Mouse (Mus musculus) cerebellum, adult 9-11 months (tissue): ENCODE results near the gene Sema6c.
"Not testable (repeated sequence)": the region's sequence is repeated elsewhere in the genome, so short reads cannot be mapped to it uniquely, and the experiment has no call there.

Experiments
- DNase-seq: peaks from one replicate; pipeline ENCODE4 v3.0.0; 2022

Gene Sema6c

DNA sequence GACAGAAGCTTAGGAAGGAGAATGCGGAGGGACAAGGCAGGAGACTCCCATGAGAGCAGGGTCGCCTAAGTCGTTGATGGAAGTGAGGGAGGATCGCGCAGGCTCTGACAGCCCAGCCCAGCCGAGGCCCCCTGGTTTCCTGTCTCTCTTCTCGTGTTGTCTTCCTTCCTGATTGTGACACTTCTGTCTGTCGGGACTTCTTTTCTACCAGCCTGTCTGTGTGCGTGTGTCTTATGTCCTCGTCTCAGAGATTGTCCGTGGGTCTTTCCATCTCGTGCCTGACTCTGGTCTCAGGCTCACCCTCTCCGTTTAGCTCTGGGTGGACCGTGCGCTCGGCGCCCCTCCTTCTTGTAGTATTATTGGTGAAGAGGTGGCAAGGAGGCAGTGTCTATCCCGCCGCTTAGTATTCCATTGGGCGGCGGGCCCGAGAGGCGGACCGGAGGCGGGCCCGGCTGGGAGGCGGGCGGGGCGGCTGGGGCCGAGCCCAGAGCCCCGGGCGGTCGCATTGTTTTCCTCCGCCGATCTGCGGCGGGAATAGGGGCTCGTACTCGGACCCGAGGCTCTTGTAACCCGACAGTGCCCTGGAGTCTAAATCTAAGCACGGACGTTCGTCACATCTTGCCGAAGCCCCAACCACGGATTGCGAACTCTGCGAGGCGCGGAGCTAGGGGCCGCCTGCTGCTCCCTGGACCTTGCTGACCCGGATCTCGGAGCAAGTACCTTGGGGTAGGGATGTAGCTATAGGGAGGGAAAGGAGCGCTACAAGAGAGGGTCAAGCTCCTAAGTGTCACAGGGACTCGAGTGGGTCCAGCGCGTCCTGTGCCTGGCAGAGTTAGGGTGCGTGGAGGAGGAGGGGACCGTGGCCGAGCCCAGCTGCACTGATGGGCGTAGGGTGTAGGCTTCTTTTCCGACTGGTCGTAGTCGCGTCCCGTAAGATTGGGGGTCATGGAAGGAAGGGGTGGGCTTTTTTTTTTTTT, at the start of gene Sema6c:
Sema6c (plus strand) TSS at position 471 of the 977 bp plus-strand sequence.
- DNase-seq = peak; percentile 94

DNA sequence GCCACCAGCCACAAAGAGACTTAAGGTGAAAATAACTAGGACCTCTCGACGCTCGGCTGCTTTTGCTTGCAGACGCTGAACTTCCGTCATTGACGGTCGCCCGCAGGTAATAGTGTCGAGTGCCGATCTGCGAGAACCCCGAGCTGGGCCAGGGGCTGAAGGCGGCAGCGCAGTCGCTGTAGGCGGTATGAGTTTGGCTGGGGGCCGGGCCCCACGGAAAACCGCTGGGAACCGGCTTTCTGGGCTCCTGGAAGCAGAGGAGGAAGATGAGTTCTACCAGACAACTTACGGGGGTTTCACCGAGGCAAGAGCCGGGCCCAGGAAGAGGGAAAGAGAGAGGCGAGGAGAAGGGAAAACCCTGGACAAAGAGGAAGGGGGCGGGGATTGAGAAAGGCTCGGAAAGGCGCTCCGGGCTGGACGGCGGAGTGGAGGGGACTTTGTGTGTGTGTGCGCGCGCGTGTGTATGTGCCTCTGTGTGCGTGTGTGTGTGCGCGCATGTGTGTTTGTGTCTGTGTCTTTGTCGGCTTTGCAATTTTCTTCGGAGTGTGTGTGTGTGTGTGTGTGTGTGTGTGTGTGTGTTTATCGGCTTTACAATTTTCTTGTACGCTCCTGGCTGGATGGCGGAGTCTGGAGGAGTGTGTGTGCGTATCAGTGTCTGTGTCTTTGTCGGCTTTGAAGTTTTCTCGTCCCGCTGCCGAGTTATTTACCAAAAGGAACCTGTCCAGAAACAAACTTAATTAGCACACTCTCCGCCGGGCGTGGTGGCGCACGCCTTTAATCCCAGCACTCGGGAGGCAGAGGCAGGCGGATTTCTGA, 49.1 kb upstream of the Sema6c start, which contains the start of gene Vps72:
Vps72 (plus strand) TSS at position 112 of the 816 bp plus-strand sequence.
- DNase-seq = peak; percentile 87

DNA sequence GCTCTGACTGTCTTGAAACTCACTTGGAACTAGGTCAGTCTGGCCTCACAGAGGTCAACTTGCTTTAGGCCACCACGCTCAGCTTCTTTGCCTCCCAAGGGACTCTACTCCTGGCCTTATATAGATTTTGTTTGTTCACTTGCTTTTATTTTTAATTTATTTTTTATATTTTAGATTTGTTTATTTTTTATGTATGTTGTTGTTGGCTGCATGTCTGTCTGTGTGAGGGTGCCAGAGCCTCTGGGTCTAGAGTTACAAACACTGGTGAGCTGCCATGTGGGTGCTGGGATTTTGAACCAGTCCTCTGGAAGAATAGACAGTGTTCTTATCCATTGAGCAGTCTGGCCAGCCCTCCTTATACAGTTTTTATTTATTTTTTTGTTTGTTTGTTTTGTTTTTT, 47.5 kb upstream of the Sema6c start:
- no peak for DNase-seq

DNA sequence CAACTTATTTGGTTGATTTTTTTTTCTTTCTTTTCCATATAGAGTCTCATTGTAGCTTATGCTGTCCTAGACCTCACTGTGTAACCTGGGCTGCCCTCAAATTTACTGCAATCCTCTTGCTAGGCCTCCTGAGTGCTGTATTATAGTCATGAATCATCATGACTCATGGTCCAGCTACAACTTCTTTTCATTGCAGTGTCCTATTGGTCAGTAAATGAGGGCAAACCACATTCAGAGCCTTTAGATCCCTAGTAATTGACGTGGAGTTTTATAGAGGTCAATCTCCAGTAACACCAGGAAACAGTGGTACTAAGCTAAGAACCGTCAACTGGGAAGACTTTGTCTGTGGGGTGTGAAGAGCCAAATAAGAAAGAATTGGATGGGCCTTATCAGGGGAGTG, 42.5 kb upstream of the Sema6c start:
- DNase-seq = no peak

DNA sequence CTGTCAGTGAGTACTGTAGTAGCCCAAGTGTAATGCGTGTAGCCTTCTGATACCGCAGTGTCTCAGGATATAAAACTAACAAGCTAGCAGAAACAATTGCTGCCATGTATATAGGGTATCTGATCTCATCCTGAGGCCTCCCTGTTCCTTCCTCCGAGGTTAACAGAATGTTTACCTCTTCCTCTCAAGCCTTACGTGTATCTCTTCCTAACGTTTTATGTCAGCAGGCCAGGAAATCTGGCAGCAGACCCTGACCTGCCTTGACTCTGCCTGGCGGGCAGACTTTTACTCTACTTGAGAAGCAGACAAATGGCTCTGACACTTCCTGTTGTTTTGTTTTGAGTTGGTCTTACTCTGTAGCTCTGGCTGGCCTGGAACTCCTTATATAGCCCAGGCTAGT, 38.7 kb upstream of the Sema6c start:
- no peak for DNase-seq

DNA sequence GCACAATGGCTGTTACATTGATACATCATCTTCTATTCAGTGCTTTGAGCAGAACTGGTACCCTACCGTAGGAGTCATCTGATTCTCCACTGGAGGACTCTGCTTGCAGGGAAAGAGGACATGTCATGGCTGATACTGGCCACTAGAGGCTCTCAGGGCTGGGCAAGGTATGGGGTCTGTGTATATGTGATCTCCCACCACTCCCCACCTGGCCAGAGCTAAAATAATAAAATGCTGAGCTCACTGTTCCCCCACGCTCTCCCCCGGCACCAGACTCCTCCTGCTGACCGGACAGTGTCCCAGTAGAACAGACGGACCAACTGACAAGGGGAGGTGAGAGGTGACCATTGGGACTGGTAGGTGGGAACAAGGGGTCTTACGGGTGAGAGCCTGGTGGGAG, 36.0 kb upstream of the Sema6c start, which contains the start of gene Tmod4:
Tmod4 (plus strand) TSS at position 231 of the 400 bp plus-strand sequence.
- no peak for DNase-seq

DNA sequence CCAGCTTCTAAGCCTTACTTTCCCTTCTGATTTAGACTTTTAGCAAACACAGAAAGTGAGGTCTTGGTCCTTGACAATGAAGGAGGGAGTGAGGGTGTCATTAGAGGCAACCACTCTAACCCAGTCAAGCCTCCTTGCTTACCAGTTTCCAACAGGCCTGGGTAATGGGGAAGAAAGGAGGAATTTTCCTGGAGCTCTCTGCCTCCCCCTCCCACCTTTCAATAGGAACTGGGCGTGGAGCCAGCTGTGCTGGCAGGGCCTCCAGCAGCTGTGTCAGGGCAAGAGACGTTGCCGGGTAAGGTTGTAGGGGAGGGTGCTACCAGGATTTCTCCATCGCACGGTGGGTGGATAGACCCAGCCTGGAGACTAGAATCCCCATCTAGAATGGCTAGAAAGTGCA, 35.3 kb upstream of the Sema6c start:
- DNase-seq = no peak

DNA sequence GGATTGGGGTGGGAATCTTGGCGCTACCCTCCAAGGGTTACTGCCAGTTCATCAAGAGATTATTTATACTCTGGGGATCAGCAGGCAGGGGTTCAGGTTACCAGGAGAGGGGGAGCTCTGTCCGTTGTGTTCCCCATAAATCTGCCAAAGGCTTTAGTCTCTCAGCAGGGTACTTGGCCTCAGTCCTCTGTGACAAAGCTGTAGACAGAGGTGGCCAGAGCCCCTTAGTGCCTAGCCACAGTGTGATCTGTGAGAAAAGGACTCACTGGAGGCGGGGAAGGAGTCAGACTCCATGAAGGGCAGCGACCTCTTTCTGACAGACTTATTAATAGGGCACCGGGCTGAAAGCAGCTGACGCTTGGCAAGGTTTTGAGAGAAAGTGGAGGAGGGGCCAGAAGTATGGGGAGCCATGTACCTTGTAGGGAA, 31.0 kb upstream of the Sema6c start:
- DNase-seq = peak; percentile 82

DNA sequence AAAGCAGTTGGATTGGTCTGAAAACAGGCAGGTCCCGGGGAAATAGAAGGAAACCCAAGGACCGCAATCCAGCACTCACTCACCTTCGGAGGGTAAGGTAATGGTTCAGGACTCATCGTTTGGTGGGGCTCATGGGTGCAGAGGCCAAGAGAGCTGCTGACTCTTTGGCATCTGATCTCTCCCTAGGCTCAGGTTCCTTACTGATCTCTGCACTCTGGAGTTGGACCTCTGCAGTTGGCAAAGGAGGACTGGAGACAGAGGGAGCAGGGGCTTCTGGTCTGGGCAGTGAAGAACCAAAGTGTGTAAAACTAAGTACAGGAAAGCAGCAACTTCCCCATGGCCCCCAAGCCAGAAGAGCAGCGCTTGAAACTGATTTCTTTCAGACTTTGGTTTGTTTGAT, 30.2 kb upstream of the Sema6c start:
- no peak for DNase-seq

DNA sequence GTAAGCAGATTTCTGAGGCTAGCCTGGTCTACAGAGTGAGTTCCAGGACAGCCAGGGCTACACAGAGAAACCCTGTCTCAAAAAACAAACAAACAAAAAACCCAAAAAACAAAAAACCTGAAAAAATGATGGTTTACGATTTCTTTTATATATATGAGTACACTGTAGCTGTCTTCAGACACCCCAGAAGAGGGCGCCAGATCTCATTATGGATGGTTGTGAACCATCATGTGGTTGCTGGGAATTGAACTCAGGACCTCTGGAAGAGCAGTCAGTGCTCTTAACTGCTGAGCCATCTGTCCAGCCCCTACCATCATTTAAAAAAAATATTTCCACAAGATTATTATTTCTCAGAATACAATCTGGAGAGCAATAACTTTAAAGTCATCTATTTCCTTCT, 27.9 kb upstream of the Sema6c start:
- DNase-seq = not testable (repeated sequence)

DNA sequence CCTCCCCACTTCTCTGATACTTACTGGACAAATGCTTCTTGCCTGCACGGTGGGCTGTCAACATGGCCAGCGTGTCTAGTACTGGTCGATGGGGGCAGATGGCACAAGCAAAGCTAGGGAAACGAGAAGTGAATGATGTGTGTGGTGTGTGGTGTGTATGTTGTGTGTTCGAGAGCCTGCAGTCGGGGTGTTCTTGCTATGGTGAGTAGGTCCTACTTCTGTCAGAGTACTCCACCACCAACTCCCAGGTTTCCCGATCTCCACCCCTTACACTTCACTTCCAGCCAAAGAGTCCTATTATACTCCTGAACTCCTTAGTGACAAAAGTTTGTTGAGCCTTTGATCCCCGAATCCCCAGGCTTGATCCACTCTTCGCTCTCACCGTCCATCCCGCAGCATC, 27.1 kb upstream of the Sema6c start:
- no peak for DNase-seq

DNA sequence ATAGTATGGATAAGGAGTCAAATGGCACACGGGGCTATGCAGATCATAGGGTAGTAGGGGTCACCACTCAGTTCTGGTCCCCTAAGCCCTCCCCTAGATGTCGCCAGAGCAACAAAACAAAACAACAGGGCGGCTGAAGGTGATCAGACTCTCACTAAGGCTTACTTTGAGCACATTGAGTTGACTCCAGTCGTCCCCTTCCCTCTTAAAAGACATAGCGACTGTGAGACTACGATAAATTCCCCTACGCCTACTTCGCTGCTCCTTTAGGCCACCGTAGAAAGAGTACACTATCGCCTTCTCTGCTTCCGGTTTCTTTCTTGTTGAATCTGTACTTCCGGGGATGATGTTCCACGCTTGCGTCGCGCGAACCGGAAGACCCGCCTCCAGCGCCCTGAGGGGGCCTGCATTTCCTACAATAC, 26.6 kb upstream of the Sema6c start, which contains the start of the genes Scnm1 and Lysmd1:
Scnm1 (minus strand) TSS at position 332 of the 422 bp plus-strand sequence.
Lysmd1 (plus strand) TSS at position 409 of the 422 bp plus-strand sequence.
- DNase-seq = peak; percentile 96

DNA sequence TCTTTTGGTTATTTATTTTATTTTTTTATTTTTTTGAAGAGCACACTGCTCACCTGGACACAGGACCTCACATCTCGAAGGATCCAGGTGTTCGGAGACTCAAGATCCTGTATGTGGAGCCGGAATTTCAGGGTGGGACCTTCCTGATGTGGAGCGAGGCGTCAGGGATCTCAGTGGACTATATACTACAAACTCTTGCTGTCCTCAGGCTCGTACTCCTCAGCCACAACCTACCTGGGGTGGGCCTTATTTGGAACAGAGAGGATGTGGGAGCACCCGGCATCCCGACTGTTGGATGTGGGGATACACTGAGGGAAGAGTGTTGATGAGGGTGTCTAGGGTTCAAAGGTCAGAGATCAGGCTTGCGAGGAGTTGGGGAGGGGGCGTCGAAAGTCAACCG, 26.1 kb upstream of the Sema6c start:
- DNase-seq = not testable (repeated sequence)

DNA sequence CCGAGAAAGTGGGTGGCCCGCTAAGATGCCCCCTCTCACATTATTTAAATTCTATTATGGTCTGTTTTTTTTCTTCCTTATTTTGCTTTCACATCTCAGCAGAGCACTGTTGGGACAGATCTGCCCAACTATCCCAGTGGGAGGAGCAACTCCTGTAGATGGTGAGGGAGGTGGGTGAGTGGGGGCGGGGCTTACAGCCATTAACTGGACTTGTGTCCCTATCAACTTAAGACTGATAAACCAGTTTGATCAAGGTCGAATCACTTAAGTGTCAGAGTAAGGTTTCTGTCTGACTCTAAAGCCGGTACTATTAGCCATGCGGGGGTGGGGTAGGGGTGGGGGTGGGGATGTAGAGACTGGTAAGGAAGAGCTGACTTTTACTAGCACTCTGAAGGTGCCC, 25.2 kb upstream of the Sema6c start:
- DNase-seq = peak; percentile 74

DNA sequence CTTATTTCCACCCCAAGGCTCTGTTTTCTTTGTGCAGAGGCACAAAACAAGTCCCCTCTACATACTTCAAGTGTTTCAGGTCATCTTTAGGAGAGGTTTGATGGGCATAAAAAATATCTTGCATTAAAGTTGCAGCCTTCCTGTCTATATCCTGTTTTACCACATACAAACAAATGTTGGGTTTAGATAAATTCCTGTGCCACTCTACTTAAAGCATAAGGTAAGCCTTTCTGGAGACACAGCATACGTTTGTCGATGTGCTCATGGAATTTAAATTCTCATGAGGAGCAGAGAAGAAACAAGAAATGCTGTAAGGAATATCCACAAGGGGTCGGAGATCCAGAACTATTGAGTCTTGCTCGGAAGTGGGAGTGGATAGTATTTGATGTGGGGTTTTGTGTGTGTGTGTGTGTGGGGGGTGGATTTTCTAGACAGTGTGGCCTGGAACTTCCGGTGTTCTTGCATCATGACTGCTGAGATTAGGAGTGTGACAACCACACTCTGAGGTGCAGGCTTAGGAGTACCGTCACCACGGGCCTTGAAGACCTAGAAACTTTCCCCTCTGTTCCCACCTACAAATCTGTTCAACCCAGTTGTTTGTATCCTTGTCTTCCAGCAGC, 24.7 kb upstream of the Sema6c start:
- no peak for DNase-seq

DNA sequence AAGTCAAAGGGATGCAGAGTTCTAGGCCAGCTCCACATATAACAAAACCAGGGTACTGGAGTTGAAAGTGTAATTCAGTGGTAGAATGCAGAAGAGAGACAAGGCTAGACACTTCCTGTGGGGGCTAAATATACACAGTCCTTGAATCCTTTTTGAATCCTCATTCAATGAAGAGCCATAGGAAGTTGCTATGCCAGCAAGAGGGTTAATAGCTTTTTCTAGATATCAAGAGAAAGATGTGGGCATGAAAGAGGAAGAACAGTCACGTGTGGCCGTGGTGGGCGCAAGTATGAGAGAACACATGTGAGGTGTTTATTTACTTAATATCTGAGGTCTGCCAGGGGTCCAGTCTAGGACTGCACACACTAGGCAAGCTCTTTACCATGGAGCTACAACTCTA, 23.9 kb upstream of the Sema6c start:
- no peak for DNase-seq

DNA sequence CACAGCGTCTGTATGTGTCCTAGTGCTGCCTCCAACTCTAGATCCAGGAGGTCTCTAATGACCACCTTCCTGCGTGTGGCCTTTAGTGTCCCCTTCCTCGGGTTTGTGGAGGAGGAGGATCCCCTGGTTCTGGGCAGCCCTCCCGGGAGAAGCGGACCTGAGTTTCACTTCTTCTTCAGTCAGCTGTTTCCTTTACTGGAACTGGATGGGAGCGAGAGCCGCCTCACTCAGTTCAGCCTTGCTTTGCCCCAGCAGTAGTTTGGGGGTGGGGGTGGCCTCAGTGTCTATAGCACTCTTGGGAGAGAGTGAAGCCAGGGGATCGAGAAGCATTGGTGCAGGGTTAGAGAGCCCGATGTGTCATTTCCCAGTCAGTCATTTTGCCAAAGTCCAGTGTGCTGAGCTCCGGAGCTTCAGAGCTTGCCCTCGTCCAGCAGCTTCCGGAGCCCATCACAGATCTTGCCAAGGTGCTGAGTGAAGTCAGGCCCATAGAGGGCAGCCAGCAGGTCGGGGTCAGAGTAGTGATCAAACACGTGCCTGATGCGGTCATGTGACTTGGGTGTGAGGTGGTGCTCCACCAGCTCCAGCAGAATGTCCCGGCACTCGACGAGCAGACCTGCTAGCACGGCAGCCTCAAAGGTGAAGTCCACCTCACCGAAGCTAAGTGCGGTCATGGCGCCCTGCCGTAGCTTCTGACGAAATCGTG, 20.5 kb upstream of the Sema6c start:
- no peak for DNase-seq

DNA sequence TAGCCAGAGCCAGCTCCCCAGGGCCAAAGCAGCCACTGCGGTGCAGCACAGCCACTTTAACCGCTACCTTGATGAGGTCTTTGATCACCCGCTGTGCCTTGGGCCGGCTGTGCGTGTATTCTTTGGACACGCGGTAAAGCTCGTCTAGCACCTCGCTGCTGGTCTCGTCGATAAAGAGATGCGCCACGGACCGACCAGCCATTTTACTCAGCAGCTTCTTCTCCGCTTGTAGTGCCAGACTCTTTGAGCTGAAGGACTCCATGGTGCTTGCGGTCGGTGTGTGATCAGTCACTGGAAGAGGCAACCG, 20.0 kb upstream of the Sema6c start:
- DNase-seq = no peak

DNA sequence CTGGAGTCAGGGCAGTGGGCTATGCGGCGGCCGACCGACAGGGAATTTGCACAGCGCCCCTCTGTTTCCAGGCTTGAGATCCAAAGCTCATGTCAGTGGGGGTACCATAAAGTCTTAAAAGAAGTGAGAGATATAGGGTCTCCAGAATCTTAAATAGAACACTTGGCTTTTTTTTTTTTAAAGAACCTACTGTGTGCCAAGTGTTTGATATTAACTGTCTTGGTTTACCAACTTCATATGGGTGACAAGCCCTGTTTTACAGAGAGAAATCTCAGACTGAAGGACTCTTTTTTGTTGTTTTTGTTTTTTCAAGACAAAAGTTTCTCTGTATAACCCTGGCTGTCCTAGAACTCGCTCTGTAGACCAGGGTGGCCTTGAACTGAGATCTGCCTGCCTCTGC, 19.5 kb upstream of the Sema6c start:
- no peak for DNase-seq

DNA sequence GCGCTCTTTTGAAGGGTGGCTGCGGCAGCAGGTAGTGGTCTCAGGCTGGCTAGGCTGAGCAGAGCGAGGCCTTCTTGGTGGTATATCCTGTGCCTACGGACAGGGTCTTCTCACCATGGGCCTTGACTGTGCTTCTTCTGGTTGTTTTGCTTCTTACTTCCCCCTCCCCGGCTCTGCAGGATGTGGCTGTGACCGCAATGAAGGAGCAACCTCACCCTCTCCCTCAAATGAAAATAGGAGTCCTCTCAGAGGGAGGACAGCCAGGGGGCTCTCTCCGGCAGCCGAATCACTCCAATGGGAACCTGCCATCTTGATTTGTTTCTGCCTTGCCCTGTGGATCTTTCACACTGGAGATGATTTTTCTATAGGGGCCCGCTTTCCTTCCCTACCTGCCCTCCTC, 18.8 kb upstream of the Sema6c start:
- DNase-seq = no peak

DNA sequence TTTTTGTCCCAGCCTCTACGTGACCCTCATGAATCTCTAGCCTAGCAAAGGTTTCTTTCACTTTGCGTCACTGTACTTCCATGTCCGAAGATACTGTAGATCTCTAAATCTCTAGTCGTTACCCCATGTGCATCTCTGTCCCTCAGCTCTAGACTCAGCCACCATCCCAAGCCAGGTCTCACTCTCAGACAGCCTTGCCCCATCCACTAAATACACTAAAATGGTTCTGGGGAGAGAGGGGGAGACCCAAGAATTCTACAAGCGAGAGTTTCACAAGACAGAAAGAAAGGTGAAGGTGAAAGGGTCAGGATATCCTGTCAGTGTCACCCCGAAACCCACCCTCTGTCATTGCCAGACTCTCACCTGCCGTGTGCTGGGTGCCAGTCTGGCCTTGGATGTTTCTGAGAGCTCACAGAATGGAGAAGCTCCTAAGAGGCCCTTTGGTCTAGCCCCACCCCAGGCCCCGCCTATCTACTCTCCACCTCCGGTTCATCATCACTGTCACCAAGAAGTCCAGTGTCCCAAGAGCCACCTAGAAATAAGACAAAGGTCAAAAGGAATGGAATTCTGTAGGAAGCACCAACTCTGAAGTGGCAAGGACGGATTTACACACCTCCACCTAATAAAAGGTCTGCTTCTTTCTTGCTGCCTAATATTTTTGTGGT, 18.2 kb upstream of the Sema6c start, which contains the start of gene Tnfaip8l2:
Tnfaip8l2 (minus strand) TSS at position 409 of the 665 bp plus-strand sequence.
- DNase-seq = no peak

DNA sequence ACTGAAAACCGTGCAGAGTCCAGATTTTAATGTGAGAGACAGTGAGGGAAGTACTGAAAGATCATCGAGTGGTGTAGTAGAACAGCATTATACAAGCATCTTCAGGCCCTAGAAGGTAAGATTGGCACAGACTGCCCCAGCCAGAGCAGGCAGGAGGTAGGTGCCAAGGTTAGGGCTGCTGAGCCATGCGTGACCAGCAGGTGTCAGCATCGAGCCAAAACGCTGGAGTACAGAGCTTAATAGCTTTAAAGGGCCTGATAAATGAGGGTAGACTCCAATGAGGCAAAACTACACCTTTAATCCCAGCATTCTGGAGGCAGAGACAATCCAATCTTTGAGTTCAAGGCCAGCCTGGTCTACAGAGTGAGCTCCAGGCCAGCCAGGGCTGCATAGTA, 17.6 kb upstream of the Sema6c start:
- DNase-seq = peak; percentile 88
